Mouse (Mus musculus) liver, postnatal 0 days (tissue): Measurements from ENCODE around the gene Rasgrp3. TPM values are rescaled to one million over a fixed set of nuclear protein-coding genes. Genes with fewer than 3 reads are reported as not detected.

Experiments
- ATAC-seq: fragments of 200-750 bp; cut with Nextera tagmentation; 2 replicates; pipeline ENCODE4 v1.8.0; 2017; ENCODE audit warnings: mild to moderate bottlenecking, moderate library complexity
- DNase-seq: peaks from one replicate; pipeline ENCODE4 v3.0.0-alpha.2; 2016
- H3K27ac ChIP-seq: fragments of 300-500 bp; sonication (generic); 2 replicates; pipeline ENCODE4 v1.5.1; 2014; ENCODE audit warnings: antibody characterized with exemption, moderate library complexity, mild to moderate bottlenecking, low read depth
- H3K27me3 ChIP-seq: fragments of 300-500 bp; sonication (generic); 2 replicates; pipeline ENCODE4 v1.6.1; 2014; ENCODE audit warnings: low read length, control low read depth, mixed read lengths; ENCODE audit not compliant: insufficient read depth
- H3K36me3 ChIP-seq: fragments of 300-500 bp; sonication (generic); replicated peaks from 2 replicates; pipeline ENCODE4 v1.6.1; 2014; ENCODE audit warnings: mild to moderate bottlenecking, control low read depth, low read length, moderate library complexity, mixed read lengths; ENCODE audit not compliant: insufficient read depth
- H3K4me1 ChIP-seq: fragments of 300-500 bp; sonication (generic); 2 replicates; pipeline ENCODE4 v1.6.1; 2014; ENCODE audit warnings: antibody characterized with exemption, mild to moderate bottlenecking, control low read depth; ENCODE audit not compliant: insufficient read depth
- H3K4me2 ChIP-seq: fragments of 300-500 bp; sonication (generic); 2 replicates; pipeline ENCODE4 v1.6.1; 2014; ENCODE audit warnings: low read depth, mild to moderate bottlenecking, low read length, moderate library complexity, mixed read lengths
- H3K4me3 ChIP-seq: fragments of 300-500 bp; sonication (generic); 2 replicates; pipeline ENCODE4 v1.5.1; 2014; ENCODE audit warnings: low read depth, low read length
- H3K9ac ChIP-seq: fragments of 300-500 bp; sonication (generic); replicated peaks from 2 replicates; pipeline ENCODE4 v1.6.1; 2014; ENCODE audit warnings: mild to moderate bottlenecking, moderate library complexity
- H3K9me3 ChIP-seq: fragments of 300-500 bp; sonication (generic); 2 replicates; pipeline ENCODE4 v1.6.1; 2016; ENCODE audit warnings: mild to moderate bottlenecking, control low read depth, low read length, mixed read lengths
- CTCF ChIP-seq: sonication (generic); IDR thresholded peaks from 2 replicates; pipeline ENCODE4 v1.5.1; 2016; ENCODE audit warnings: antibody characterized with exemption, low read depth
- EP300 ChIP-seq: IDR thresholded peaks from 2 replicates; pipeline ENCODE4 v1.6.1; 2016; ENCODE audit warnings: antibody characterized with exemption, low read depth, mild to moderate bottlenecking
- WGBS: fragments of 180-500 bp; shearing (Covaris S2); extraction: QIAGEN DNeasy Blood & Tissue Kit; methylation state at CpG from one replicate; pipeline ENCODE4 v1.1.7; 2014; ENCODE audit not compliant: insufficient replicate concordance; 5-methylcytosine and 5-hydroxymethylcytosine counted together
- polyA plus RNA-seq: library from polyadenylated mRNA; unstranded; fragments of >200 nt; fragmentation: Nextera tagmentation; extraction: Ambion mirVana; gene quantifications from 2 replicates; pipeline ENCODE4 v1.2.1, GENCODE M21; 2015

Gene Rasgrp3
- polyA plus RNA-seq, 1 experiment from 2014 or later, result 4.1 TPM

GRCm38 (mm10) chr17:75463645-75464044, 27.9 kb downstream of the Rasgrp3 start:
- peaks cover 9% of the 10 kb centered on the region for H3K4me1 ChIP-seq
- H3K27me3 ChIP-seq, result no peaks in the 10 kb centered on the region
- H3K9me3 ChIP-seq, result no peaks in the 10 kb centered on the region
- no peak overlapping the region for H3K27ac ChIP-seq
- no peak overlapping the region for H3K9ac ChIP-seq
- WGBS, result 91% methylated on average over 2 of the region's 2 CpGs
- no peaks in the 10 kb centered on the region for H3K36me3 ChIP-seq
- no peak overlapping the region for H3K4me3 ChIP-seq
- no peak for ATAC-seq
- no peak for DNase-seq
- TF ChIP-seq CTCF (no peak), EP300 (no peak)
- H3K4me2 ChIP-seq, result no peak overlapping the region

- peaks cover 9% of the 10 kb centered on the region for H3K4me1 ChIP-seq
- TF ChIP-seq EP300 (no peak), CTCF (no peak)
- no peaks in the 10 kb centered on the region for H3K9me3 ChIP-seq
- no peak overlapping the region for H3K9ac ChIP-seq
- H3K36me3 ChIP-seq, result no peaks in the 10 kb centered on the region
- H3K4me2 ChIP-seq, result peak overlapping the region; percentile 66
- WGBS, result 24% methylated on average over 9 of the region's 9 CpGs
- H3K27ac ChIP-seq, result peak overlapping the region; percentile 76
- DNase-seq (no peak), ATAC-seq (no peak)
- H3K4me3 ChIP-seq, result peak overlapping the region; percentile 33; the same call in 1 of the 2 replicates
- no peaks in the 10 kb centered on the region for H3K27me3 ChIP-seq
These were observed 28.8 kb downstream of the Rasgrp3 start for GRCm38 (mm10) chr17:75464331-75464982.

- WGBS, result under 1% methylated on average over 15 of the region's 15 CpGs
- Histone ChIP-seq H3K36me3 (no peaks in the 10 kb centered on the region), H3K9ac (peak overlapping the region; percentile 11; the same call in 1 of the 2 replicates), H3K27me3 (no peaks in the 10 kb centered on the region), H3K27ac (peak overlapping the region; percentile 76), H3K9me3 (no peaks in the 10 kb centered on the region), H3K4me1 (peaks cover 9% of the 10 kb centered on the region), H3K4me3 (peak overlapping the region; percentile 33), H3K4me2 (peak overlapping the region; percentile 66)
- TF ChIP-seq CTCF, result no peak
- no peak for TF ChIP-seq EP300
- ATAC-seq (peak; percentile 82), DNase-seq (peak; percentile 59)
These were observed 29.4 kb downstream of the Rasgrp3 start for GRCm38 (mm10) chr17:75464983-75465634.

- peaks cover 9% of the 10 kb centered on the region for H3K4me1 ChIP-seq
- H3K36me3 ChIP-seq, result no peaks in the 10 kb centered on the region
- no peaks in the 10 kb centered on the region for H3K9me3 ChIP-seq
- H3K9ac ChIP-seq, result peak overlapping the region; percentile 11; the same call in 1 of the 2 replicates
- peak overlapping the region; percentile 66 for H3K4me2 ChIP-seq
- TF ChIP-seq EP300 (no peak), CTCF (no peak)
- ATAC-seq (no peak), DNase-seq (no peak)
- peak overlapping the region; percentile 33 for H3K4me3 ChIP-seq
- 13% methylated on average over 14 of the region's 14 CpGs for WGBS
- H3K27ac ChIP-seq, result peak overlapping the region; percentile 76
- H3K27me3 ChIP-seq, result no peaks in the 10 kb centered on the region
These were observed 29.9 kb downstream of the Rasgrp3 start for GRCm38 (mm10) chr17:75465635-75465997.

GRCm38 (mm10) chr17:75466948-75467347, 31.3 kb downstream of the Rasgrp3 start:
- no peak for ATAC-seq
- WGBS, result 55% methylated on average over 4 of the region's 4 CpGs
- H3K36me3 ChIP-seq, result no peaks in the 10 kb centered on the region
- H3K9ac ChIP-seq, result no peak overlapping the region
- DNase-seq, result no peak
- TF ChIP-seq CTCF (no peak), EP300 (no peak)
- no peaks in the 10 kb centered on the region for H3K9me3 ChIP-seq
- H3K4me1 ChIP-seq, result peaks cover 9% of the 10 kb centered on the region
- no peak overlapping the region for H3K4me3 ChIP-seq
- no peak overlapping the region for H3K4me2 ChIP-seq
- no peaks in the 10 kb centered on the region for H3K27me3 ChIP-seq
- no peak overlapping the region for H3K27ac ChIP-seq

- 82% methylated on average over 2 of the region's 2 CpGs for WGBS
- ATAC-seq, result no peak
- H3K9me3 ChIP-seq, result no peaks in the 10 kb centered on the region
- H3K27ac ChIP-seq, result no peak overlapping the region
- TF ChIP-seq EP300 (no peak), CTCF (no peak)
- H3K9ac ChIP-seq, result no peak overlapping the region
- DNase-seq, result no peak
- no peaks in the 10 kb centered on the region for H3K27me3 ChIP-seq
- H3K4me3 ChIP-seq, result no peak overlapping the region
- no peak overlapping the region for H3K4me2 ChIP-seq
- no peaks in the 10 kb centered on the region for H3K36me3 ChIP-seq
- H3K4me1 ChIP-seq, result peaks cover 9% of the 10 kb centered on the region
These were observed 31.8 kb downstream of the Rasgrp3 start for GRCm38 (mm10) chr17:75467526-75467925.
